Mouse (Mus musculus): Measurements from ENCODE around the gene Serpinb1b.

Serpinb1b gene

GRCm38 (mm10) chr13:33090546-33090945, 12.2 kb downstream of the Serpinb1b start:
- DNase-seq (ENCODE audit: low spot score in 2 of 2), result no peak

- no peak for DNase-seq (ENCODE audit: low spot score in 2 of 2)
These were observed 12.9 kb downstream of the Serpinb1b start for GRCm38 (mm10) chr13:33091306-33091705.

DNA sequence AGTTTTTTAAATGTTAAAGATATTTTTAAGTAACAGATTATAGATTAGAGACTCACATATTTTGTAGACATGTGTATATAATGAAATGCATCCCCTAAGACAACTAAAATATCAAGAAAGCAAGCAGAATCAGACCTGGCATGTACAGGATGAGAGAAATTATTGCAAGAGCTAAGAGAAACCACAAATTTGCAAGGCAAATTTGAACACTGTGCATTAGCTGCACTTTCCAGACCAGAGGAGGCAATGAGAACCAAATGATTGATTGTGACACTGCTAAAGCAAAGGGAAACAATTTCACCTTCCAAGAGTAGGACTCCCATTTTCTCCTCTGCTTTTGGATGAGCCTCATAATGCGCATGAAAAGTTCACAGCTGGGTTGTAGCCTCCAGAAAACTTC, 17.2 kb downstream of the Serpinb1b start:
- DNase-seq (ENCODE audit: low spot score in 2 of 2), result no peak

- no peak for DNase-seq (ENCODE audit: low spot score in 2 of 2)
These were observed 27.3 kb downstream of the Serpinb1b start for GRCm38 (mm10) chr13:33105626-33106025.

DNA sequence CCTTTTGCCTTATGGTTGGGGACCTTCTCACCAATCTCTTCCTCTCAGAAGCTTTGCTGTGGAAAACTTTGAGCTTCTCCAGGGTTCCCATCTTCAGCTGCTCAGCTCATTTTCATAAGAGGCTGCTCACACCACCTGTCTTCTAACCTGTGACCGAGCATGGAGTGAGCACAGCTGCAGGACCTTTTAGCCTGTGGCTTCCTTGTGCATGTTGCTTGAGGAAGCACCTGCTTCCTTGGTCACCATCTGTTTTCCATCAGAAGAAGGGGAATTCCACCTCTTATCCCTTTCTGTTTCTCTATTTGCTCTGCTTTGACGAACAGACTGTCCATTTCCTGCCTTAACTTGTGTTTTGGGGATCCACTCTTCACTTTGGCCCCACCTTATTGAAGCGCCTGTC, 34.7 kb downstream of the Serpinb1b start:
- DNase-seq (ENCODE audit: low spot score in 2 of 2), result no peak

- no peak for DNase-seq (ENCODE audit: low spot score in 2 of 2)
These were observed 59.3 kb downstream of the Serpinb1b start for GRCm38 (mm10) chr13:33137717-33138116.

DNA sequence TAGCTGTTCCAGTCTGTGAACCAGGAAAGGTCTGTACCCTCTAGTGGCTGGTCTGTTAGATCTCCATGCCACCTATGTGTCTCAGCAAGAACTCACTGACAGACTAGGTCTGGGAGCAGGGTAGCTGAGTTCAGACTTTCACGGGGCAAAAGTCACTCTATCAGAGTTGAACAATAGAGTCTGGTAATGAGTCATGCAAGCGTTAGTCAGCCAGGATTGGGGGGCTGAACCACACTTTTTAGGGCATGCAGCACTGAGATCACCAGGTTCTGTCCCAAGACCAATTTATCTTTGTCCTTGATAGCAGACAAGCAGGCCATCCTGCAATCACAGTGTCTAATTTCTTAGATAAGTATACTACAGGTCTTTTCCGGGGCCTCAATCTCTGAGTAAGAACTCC, 63.1 kb downstream of the Serpinb1b start:
- DNase-seq (ENCODE audit: low spot score in 2 of 2), result no peak

Measured in spleen, postnatal 36 days (tissue).